Mouse (Mus musculus): ENCODE results near the gene P3h3. TPM values are rescaled to one million over a fixed set of nuclear protein-coding genes. Genes with fewer than 3 reads are reported as not detected.
A peak's percentile ranks its signal among the peaks of the same experiment; 100 is the strongest.
"Not testable (repeated sequence)": the region's sequence is repeated elsewhere in the genome, so short reads cannot be mapped to it uniquely, and the experiment has no call there.

Gene P3h3
- polyA plus RNA-seq (2015; fragmentation: Nextera tagmentation; extraction: Ambion mirVana), result 16.1 and 18.1 TPM in 2 replicates

DNA sequence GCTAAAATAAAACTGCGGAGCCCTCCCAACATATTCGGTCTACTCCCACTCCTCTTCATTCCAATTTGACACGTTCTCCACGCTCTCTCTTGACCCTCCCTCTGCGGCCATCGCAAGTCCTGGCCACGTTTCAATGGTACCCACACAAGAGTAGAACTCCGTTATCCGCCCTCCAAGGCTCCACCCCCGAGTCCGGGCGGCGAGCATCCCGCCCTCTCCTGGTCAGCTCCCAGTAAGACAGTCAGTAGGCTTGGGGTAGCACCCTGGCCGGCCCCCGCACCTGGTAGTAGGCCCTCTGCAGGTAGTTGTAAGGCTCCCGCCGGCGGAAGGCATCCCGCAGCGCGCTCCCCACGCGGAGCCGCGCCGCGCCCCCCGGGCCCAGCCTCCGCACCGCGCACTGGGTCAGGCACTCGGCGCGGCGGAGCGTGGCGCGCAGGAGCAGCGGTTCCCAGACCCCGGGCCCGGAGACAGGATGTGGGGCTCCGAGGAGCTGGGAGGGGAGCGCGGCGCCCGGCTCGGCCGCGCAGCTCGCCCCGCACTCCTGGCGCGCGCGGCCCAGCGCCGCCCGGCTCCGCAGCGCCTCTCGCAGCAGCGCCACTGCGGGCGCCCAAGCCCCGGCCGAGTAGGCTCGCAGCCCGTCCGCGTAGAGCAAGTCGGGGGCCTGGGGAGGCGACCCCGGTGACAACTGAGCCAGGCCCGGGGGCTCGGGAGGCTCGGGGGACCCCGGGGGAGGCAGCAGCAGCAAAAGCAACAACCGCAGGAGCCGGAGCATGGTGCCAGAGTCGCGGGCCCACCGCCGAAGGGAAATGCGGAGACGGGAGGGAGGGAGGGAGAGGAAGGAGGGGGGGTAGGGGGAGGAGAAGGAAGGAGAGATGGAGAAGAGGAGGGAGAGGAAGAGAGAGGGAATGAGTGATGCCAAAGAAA lies at the start of gene P3h3:
P3h3 (minus strand) TSS at position 837 of the 924 bp plus-strand sequence.
- ATAC-seq (replicated peaks), result peak; percentile 91
- Histone ChIP-seq H3K36me3 (replicated peaks) (0 out of 2 replicates have a peak, but pooled peaks cover 4% of the 10 kb centered on the region), H3K4me2 (peak within 1 kb of the TSS; percentile 87), H3K4me1 (peaks cover 58% of the 10 kb centered on the region), H3K4me3 (peak within 1 kb of the TSS; percentile 74), H3K9ac (peak within 1 kb of the TSS; percentile 94), H3K27ac (peak within 1 kb of the TSS; percentile 99), H3K27me3 (replicated peaks) (no peaks in the 10 kb centered on the region), H3K9me3 (no peaks in the 10 kb centered on the region)
- under 1% methylated on average over 75 of the region's 86 CpGs for WGBS

DNA sequence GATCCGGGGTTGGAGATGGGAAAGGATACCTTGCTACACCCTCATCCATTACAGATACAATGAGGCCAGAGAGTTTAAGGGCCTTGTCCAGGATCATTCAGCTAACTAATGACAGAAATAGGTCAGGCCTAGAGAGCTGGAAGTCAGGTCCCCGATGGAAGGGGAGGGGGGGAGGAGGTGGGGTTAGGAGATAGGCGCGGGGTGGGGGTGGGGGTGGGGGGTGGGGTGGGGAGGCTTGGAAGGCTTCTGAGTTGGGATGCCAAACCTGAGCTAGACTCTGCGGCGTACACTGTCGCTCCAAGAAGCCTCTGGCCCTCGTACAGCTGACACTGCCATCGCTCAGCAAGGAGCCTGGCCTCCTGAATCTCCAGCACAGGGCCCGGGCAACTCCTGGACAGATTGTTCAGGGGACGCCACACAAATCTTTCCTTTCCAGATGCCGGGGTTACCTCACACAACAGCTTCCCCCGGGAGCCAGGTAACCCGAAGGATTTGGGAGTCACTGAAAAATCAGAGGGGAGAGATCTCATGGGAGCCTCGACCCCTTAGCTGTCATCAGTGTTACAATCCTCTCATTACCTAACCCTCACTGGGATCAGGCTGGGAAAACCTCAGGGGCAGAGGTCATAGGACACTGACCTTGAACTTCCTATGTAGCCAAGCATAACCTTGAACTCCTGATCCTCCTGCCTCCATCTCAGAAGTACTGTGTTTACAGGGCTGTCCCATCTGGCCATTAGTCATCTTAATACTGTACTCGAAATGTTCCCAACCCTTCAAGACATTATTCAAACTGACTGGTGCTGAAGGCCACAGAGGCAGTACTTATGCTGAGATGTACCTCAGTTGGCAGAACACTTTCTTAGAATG lies 47.7 kb upstream of the P3h3 start:
- 23% methylated on average over 16 of the region's 16 CpGs for WGBS
- H3K4me3 ChIP-seq, result peak overlapping the region; percentile 35
- H3K36me3 ChIP-seq (replicated peaks), result no peaks in the 10 kb centered on the region
- H3K27ac ChIP-seq, result peak overlapping the region; percentile 98
- H3K9me3 ChIP-seq, result no peaks in the 10 kb centered on the region
- H3K9ac ChIP-seq, result peak overlapping the region; percentile 58
- H3K4me1 ChIP-seq, result peaks cover 34% of the 10 kb centered on the region
- H3K27me3 ChIP-seq (replicated peaks), result 0 out of 2 replicates have a peak, but pooled peaks cover 2% of the 10 kb centered on the region
- ATAC-seq (replicated peaks), result no peak
- peak overlapping the region; percentile 64 for H3K4me2 ChIP-seq

DNA sequence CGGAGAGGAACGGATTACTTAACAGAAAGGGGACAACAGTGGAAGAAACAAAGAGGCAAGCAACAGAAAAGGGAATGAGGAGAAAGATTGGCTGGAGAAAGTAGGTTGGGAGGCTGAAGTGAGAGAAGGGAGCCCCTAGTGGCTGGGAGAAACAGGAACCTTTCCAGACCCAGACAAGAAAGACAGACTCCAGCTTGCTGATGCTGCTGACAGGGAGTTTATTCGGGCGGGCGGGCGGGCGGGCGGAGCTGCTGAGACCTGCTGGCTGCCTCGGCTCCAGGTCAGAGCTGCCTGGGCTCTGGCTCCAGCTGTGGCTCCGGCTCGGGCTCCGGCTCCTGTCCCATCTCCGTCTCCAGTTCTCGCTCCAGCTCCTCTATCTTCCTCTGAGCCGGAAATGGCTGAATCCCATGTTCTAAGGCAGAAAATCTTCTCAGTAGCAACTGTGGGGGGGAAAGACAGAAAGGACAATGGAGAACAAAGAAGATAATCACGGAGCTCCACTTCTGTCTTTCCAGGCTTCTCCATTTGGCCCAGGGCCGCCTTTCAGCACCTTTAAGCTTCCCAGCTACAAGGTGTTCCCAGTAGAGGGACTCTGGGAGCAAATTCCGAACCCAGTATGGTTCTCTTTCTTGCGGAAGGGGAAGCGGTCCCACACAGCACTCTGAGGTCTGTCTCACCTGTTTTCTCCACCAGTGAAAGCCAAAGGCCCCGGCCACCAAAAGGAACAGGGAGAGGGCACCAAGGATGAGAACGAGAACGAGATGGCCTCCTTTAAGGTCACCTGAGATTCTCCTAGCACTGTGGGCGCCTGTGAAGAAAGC lies 46.8 kb upstream of the P3h3 start:
- Histone ChIP-seq H3K9ac (peak overlapping the region; percentile 58), H3K4me3 (peak overlapping the region; percentile 35), H3K4me1 (peaks cover 27% of the 10 kb centered on the region), H3K36me3 (replicated peaks) (no peaks in the 10 kb centered on the region), H3K27ac (peak overlapping the region; percentile 98), H3K9me3 (no peaks in the 10 kb centered on the region), H3K27me3 (replicated peaks) (0 out of 2 replicates have a peak, but pooled peaks cover 2% of the 10 kb centered on the region), H3K4me2 (peak overlapping the region; percentile 64)
- WGBS, result 5% methylated on average over 24 of the region's 24 CpGs
- ATAC-seq (replicated peaks), result peak; percentile 82

DNA sequence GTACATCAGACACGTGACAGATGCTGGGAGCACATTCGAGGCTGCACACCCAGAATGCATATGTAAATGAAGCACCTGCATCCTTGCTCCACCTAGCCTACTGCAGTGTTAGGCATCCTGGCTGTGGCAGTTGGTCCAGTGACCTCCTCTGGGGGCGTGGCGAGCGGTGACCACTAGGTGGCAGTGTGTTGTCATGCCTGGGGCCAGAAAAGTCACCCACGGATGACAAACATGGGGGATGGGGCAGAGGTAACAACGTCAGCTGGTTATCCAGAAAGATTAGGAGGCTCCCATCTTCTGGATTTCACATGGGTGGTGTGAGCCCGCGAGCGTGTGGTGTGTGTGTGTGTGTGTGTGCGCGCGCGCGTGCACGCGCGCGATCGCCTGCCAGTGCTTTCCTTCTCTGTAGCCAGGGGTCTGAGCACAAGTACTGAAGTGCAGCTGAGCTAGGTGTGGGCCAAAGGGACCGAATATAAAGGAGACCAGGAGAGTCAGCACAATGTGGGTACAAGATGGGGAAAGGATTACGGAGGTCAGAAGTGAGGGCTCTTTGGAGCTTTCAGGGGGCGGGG lies 46.1 kb upstream of the P3h3 start:
- ATAC-seq (replicated peaks), result peak; percentile 87
- Histone ChIP-seq H3K27me3 (replicated peaks) (0 out of 2 replicates have a peak, but pooled peaks cover 2% of the 10 kb centered on the region), H3K9ac (peak overlapping the region; percentile 58), H3K36me3 (replicated peaks) (no peaks in the 10 kb centered on the region), H3K4me2 (peak overlapping the region; percentile 64), H3K27ac (peak overlapping the region; percentile 98), H3K4me3 (peak overlapping the region; percentile 35), H3K4me1 (peaks cover 27% of the 10 kb centered on the region), H3K9me3 (no peaks in the 10 kb centered on the region)
- WGBS, result under 1% methylated on average over 23 of the region's 23 CpGs

- Histone ChIP-seq H3K4me1 (peaks cover 27% of the 10 kb centered on the region), H3K9ac (no peak overlapping the region), H3K4me2 (no peak overlapping the region), H3K36me3 (replicated peaks) (no peaks in the 10 kb centered on the region), H3K9me3 (no peaks in the 10 kb centered on the region), H3K27ac (no peak overlapping the region), H3K4me3 (no peak overlapping the region), H3K27me3 (replicated peaks) (no peaks in the 10 kb centered on the region)
- no peak for ATAC-seq (replicated peaks)
Observed at GRCm38 (mm10) chr6:124901851-124902250, 44.3 kb upstream of the P3h3 start.

DNA sequence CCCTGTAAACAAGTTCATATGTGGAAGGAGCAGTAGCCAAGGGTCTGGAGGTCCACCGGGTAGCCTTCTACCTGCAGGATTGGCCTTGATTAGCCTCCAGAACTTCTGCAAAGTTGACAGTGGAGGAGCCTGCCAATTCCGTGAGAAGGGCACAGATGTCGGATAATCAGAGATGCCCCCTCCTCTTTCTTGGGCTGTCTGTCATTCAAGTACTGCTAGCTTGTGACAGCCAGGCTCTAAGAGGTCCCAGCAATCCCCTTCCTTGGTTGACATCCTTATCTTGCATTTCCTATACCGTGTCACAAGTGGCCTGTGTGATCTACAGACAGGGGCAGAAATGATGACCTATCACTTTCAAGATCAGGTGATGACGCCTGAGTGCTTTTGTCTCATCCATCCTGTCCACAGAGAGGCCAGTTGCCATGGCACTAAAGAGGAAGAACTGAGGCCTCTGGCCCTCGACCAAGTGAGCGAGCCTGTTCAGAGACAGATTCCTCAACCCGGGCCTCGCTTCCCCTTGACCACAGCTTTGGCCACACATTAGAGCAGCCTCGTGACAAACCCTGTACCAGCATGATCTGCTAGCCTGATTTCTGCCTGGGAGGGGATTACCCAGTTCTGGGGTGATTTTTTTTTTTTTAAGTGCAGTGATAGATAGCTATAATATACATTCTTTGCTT lies 43.4 kb upstream of the P3h3 start:
- Histone ChIP-seq H3K36me3 (replicated peaks) (no peaks in the 10 kb centered on the region), H3K9ac (no peak overlapping the region), H3K4me2 (no peak overlapping the region), H3K27me3 (replicated peaks) (no peaks in the 10 kb centered on the region), H3K4me3 (no peak overlapping the region), H3K9me3 (no peaks in the 10 kb centered on the region), H3K4me1 (peaks cover 27% of the 10 kb centered on the region), H3K27ac (no peak overlapping the region)
- WGBS, result 40% methylated on average over 10 of the region's 10 CpGs
- ATAC-seq (replicated peaks), result no peak

DNA sequence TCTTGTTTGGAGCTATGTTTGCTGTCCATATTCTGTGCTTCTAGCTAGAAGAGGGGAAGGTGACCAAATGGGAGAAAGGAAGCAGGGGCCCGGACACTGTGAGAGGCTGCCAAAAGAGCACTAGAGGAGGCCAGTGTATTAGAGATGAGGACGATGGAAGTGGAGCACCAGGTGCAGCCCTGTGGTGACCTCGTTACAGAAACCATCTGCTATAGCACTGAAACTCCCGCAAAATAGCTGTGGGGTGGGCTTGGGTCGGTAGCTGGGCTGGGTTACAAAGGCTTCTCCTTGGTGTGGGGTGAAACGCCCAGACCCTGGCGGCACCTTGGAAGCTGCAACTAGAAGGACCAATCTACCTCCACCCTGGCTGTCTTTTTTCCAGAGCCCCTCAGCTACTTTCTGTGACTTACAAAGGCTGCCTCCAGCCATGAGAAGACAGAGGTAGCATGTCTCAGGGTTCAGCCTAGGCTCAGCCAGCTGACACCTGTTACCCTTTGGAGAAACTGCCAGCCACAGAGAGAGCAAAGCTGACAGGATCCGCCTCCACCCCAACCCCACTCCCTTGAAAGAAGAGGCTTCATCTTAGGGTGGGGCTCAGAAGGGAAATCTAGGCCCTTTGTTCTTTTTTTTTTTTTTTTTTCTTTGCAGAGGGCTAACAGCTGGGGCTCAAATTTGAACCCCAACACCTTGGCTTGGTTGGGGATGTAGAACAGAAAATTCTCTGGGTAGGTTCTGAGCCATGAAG lies 42.7 kb upstream of the P3h3 start:
- no peaks in the 10 kb centered on the region for H3K9me3 ChIP-seq
- H3K36me3 ChIP-seq (replicated peaks), result no peaks in the 10 kb centered on the region
- no peak overlapping the region for H3K9ac ChIP-seq
- ATAC-seq (replicated peaks), result no peak
- peaks cover 22% of the 10 kb centered on the region for H3K4me1 ChIP-seq
- no peak overlapping the region for H3K4me3 ChIP-seq
- H3K27ac ChIP-seq, result no peak overlapping the region
- H3K4me2 ChIP-seq, result no peak overlapping the region
- H3K27me3 ChIP-seq (replicated peaks), result no peaks in the 10 kb centered on the region
- 54% methylated on average over 8 of the region's 8 CpGs for WGBS

- H3K36me3 ChIP-seq (replicated peaks), result no peaks in the 10 kb centered on the region
- H3K27ac ChIP-seq, result no peak overlapping the region
- 35% methylated on average over 3 of the region's 3 CpGs for WGBS
- H3K4me1 ChIP-seq, result peaks cover 6% of the 10 kb centered on the region
- no peaks in the 10 kb centered on the region for H3K27me3 ChIP-seq (replicated peaks)
- no peak overlapping the region for H3K9ac ChIP-seq
- H3K4me3 ChIP-seq, result no peak overlapping the region
- H3K4me2 ChIP-seq, result no peak overlapping the region
- no peaks in the 10 kb centered on the region for H3K9me3 ChIP-seq
- ATAC-seq (replicated peaks), result no peak
Observed at GRCm38 (mm10) chr6:124898359-124898758, 40.8 kb upstream of the P3h3 start.

GRCm38 (mm10) chr6:124894113-124894512 lies 36.6 kb upstream of the P3h3 start:
- 95% methylated on average over 2 of the region's 2 CpGs for WGBS
- H3K4me2 ChIP-seq; H3K4me1 ChIP-seq; ATAC-seq (replicated peaks); H3K27me3 ChIP-seq (replicated peaks); H3K36me3 ChIP-seq (replicated peaks); H3K9ac ChIP-seq; H3K9me3 ChIP-seq; H3K4me3 ChIP-seq; H3K27ac ChIP-seq: not testable (repeated sequence)

GRCm38 (mm10) chr6:124890997-124891396 lies 33.4 kb upstream of the P3h3 start:
- H3K4me3 ChIP-seq, result no peak overlapping the region
- H3K27ac ChIP-seq, result no peak overlapping the region
- no peaks in the 10 kb centered on the region for H3K27me3 ChIP-seq (replicated peaks)
- H3K36me3 ChIP-seq (replicated peaks), result no peaks in the 10 kb centered on the region
- no peak for ATAC-seq (replicated peaks)
- no peaks in the 10 kb centered on the region for H3K4me1 ChIP-seq
- no peak overlapping the region for H3K4me2 ChIP-seq
- H3K9me3 ChIP-seq, result no peaks in the 10 kb centered on the region
- 72% methylated on average over 6 of the region's 6 CpGs for WGBS
- H3K9ac ChIP-seq, result no peak overlapping the region

Measured in midbrain, embryonic 15.5 days (tissue).